Mouse (Mus musculus) CH12.LX (cell line): ENCODE measurements around the gene Cnn2. TPM values are rescaled to one million over a fixed set of nuclear protein-coding genes. Genes with fewer than 3 reads are reported as not detected.
A peak's percentile ranks its signal among the peaks of the same experiment; 100 is the strongest.

Source experiments
- DNase-seq: peaks from one replicate; pipeline ENCODE4 v3.0.0-alpha.2; 2013; ENCODE audit errors: extremely low read depth
- H3K27ac ChIP-seq: 2 replicates; pipeline ENCODE4 v1.5.1; 2012; ENCODE audit warnings: low read depth, mild to moderate bottlenecking, control low read depth, moderate library complexity; ENCODE audit not compliant: insufficient read depth
- H3K27me3 ChIP-seq: replicated peaks from 2 replicates; pipeline ENCODE3; 2012; ENCODE audit warnings: inconsistent platforms
- H3K36me3 ChIP-seq, 2 experiments: replicated peaks in 1 of 2; 2 replicates each; pipeline versions ENCODE3 to v1.6.1; 2012; ENCODE audit warnings: inconsistent platforms in 1 of 2, low read length in 1 of 2, mild to moderate bottlenecking in 1 of 2, mixed read lengths in 1 of 2, moderate library complexity in 1 of 2; ENCODE audit not compliant: control insufficient read depth in 1 of 2, insufficient read depth in 1 of 2
- H3K4me1 ChIP-seq, 2 experiments: 2 replicates each; pipeline ENCODE4 v1.6.1; 2012; ENCODE audit warnings: inconsistent platforms in 1 of 2, moderate library complexity in 1 of 2; ENCODE audit not compliant: insufficient read depth in 2 of 2, control insufficient read depth in 1 of 2
- H3K4me2 ChIP-seq: 2 replicates; pipeline ENCODE4 v1.6.1; 2012; ENCODE audit warnings: low read depth, mild to moderate bottlenecking, control low read depth; ENCODE audit not compliant: poor library complexity, insufficient read depth, severe bottlenecking
- H3K4me3 ChIP-seq, 3 experiments: fragments of 150-350 bp in 1 of 3; sonication (generic) in 1 of 3; replicated peaks in 1 of 3; 2 replicates each; pipeline versions ENCODE3 to v1.5.1; 2011 to 2012; ENCODE audit warnings: low read depth in 2 of 3, low read length in 2 of 3, mild to moderate bottlenecking in 2 of 3, moderate library complexity in 2 of 3, control low read depth in 1 of 3, improper control_type of control experiment in 1 of 3, inconsistent platforms in 1 of 3, mixed read lengths in 1 of 3; ENCODE audit not compliant: poor library complexity in 1 of 3
- H3K79me2 ChIP-seq: replicated peaks from 2 replicates; pipeline ENCODE4 v1.6.1; 2012; ENCODE audit warnings: mild to moderate bottlenecking, moderate library complexity; ENCODE audit not compliant: control insufficient read depth, poor library complexity, insufficient read depth, severe bottlenecking; ENCODE audit errors: extremely low read depth
- H3K9ac ChIP-seq: 2 replicates; pipeline ENCODE4 v1.6.1; 2012; ENCODE audit warnings: low read depth, mild to moderate bottlenecking, control low read depth, moderate library complexity; ENCODE audit not compliant: insufficient read depth
- H3K9me3 ChIP-seq: replicated peaks from 2 replicates; pipeline ENCODE3; 2012; ENCODE audit warnings: low read length, inconsistent platforms, mixed read lengths
- BHLHE40 ChIP-seq: IDR thresholded peaks from 2 replicates; pipeline ENCODE4 v1.6.1; 2011; ENCODE audit warnings: mild to moderate bottlenecking, low read depth, low read length, improper control_type of control experiment
- CHD1 ChIP-seq: IDR thresholded peaks from 2 replicates; pipeline ENCODE4 v1.6.1; 2012; ENCODE audit warnings: low read depth, low read length, improper control_type of control experiment, inconsistent platforms
- CHD2 ChIP-seq: IDR thresholded peaks from 2 replicates; pipeline ENCODE4 v1.6.1; 2011; ENCODE audit warnings: low read length, improper control_type of control experiment
- CTCF ChIP-seq, 2 experiments: IDR thresholded peaks in 1 of 2; conservative IDR thresholded peaks in 1 of 2; 2 replicates each; pipeline ENCODE4 v1.5.1; 2011 to 2012; ENCODE audit warnings: low read depth in 2 of 2, low read length in 2 of 2, improper control_type of control experiment in 1 of 2, inconsistent platforms in 1 of 2, mild to moderate bottlenecking in 1 of 2, moderate library complexity in 1 of 2
- E2F4 ChIP-seq: IDR thresholded peaks from 2 replicates; pipeline ENCODE4 v1.6.1; 2011; ENCODE audit warnings: low read depth, low read length, improper control_type of control experiment; ENCODE audit not compliant: insufficient replicate concordance
- ELF1 ChIP-seq: IDR thresholded peaks from 2 replicates; pipeline ENCODE4 v1.6.1; 2014; ENCODE audit warnings: low read depth, mild to moderate bottlenecking, inconsistent platforms, low read length, improper control_type of control experiment
- EP300 ChIP-seq: IDR thresholded peaks from 2 replicates; pipeline ENCODE4 v1.6.1; 2011; ENCODE audit warnings: low read length, improper control_type of control experiment
- ETS1 ChIP-seq: conservative IDR thresholded peaks from 2 replicates; pipeline ENCODE4 v1.6.1; 2012; ENCODE audit warnings: low read depth, mild to moderate bottlenecking, inconsistent platforms, low read length, improper control_type of control experiment, moderate library complexity
- GABPA ChIP-seq: IDR thresholded peaks from 2 replicates; pipeline ENCODE4 v1.6.1; 2012; ENCODE audit warnings: low read depth, low read length, improper control_type of control experiment, inconsistent platforms; ENCODE audit not compliant: insufficient replicate concordance
- HCFC1 ChIP-seq: IDR thresholded peaks from 2 replicates; pipeline ENCODE4 v1.6.1; 2012; ENCODE audit warnings: low read depth, mild to moderate bottlenecking, inconsistent platforms, low read length, improper control_type of control experiment
- IRF4 ChIP-seq: IDR thresholded peaks from 2 replicates; pipeline ENCODE4 v1.6.1; 2014; ENCODE audit warnings: low read depth, mild to moderate bottlenecking, inconsistent platforms, low read length, improper control_type of control experiment
- JUN ChIP-seq: IDR thresholded peaks from 2 replicates; pipeline ENCODE4 v1.6.1; 2011; ENCODE audit warnings: low read depth, mild to moderate bottlenecking, low read length, improper control_type of control experiment, moderate library complexity; ENCODE audit not compliant: insufficient read depth
- JUND ChIP-seq: conservative IDR thresholded peaks from 2 replicates; pipeline ENCODE4 v1.6.1; 2011; ENCODE audit warnings: low read depth, low read length, improper control_type of control experiment
- KAT2A ChIP-seq: IDR thresholded peaks from 2 replicates; pipeline ENCODE4 v1.6.1; 2012; ENCODE audit warnings: low read length, improper control_type of control experiment, inconsistent platforms; ENCODE audit not compliant: insufficient replicate concordance
- MAFK ChIP-seq: IDR thresholded peaks from 2 replicates; pipeline ENCODE4 v1.6.1; 2011; ENCODE audit warnings: low read length, improper control_type of control experiment; ENCODE audit not compliant: insufficient replicate concordance
- MAX ChIP-seq: IDR thresholded peaks from 2 replicates; pipeline ENCODE4 v1.6.1; 2011; ENCODE audit warnings: low read length, improper control_type of control experiment
- MAZ ChIP-seq: IDR thresholded peaks from 2 replicates; pipeline ENCODE4 v1.6.1; 2012; ENCODE audit warnings: low read depth, mild to moderate bottlenecking, inconsistent platforms, low read length, improper control_type of control experiment, moderate library complexity
- MEF2A ChIP-seq: IDR thresholded peaks from 2 replicates; pipeline ENCODE4 v1.6.1; 2014; ENCODE audit warnings: low read depth, mild to moderate bottlenecking, inconsistent platforms, low read length, improper control_type of control experiment, borderline replicate concordance
- MXI1 ChIP-seq: IDR thresholded peaks from 2 replicates; pipeline ENCODE4 v1.6.1; 2011; ENCODE audit warnings: mild to moderate bottlenecking, low read depth, low read length, improper control_type of control experiment
- MYC ChIP-seq: IDR thresholded peaks from 2 replicates; pipeline ENCODE4 v1.6.1; 2011; ENCODE audit warnings: low read depth, mild to moderate bottlenecking, improper control_type of control experiment, low read length
- NELFE ChIP-seq: IDR thresholded peaks from 2 replicates; pipeline ENCODE4 v1.6.1; 2011; ENCODE audit warnings: low read depth, low read length, improper control_type of control experiment
- NRF1 ChIP-seq: IDR thresholded peaks from 2 replicates; pipeline ENCODE4 v1.6.1; 2014; ENCODE audit warnings: low read depth, mild to moderate bottlenecking, inconsistent platforms, low read length, improper control_type of control experiment, moderate library complexity
- PAX5 ChIP-seq: IDR thresholded peaks from 2 replicates; pipeline ENCODE4 v1.6.1; 2012; ENCODE audit warnings: low read length, inconsistent platforms, mixed read lengths
- POLR2A ChIP-seq: IDR thresholded peaks from 2 replicates; pipeline ENCODE4 v1.6.1; 2011; ENCODE audit warnings: low read depth, mild to moderate bottlenecking, improper control_type of control experiment, low read length
- POLR2AphosphoS2 ChIP-seq: IDR thresholded peaks from 2 replicates; pipeline ENCODE4 v1.6.1; 2011; ENCODE audit warnings: low read depth, low read length, improper control_type of control experiment
- RAD21 ChIP-seq: IDR thresholded peaks from 2 replicates; pipeline ENCODE4 v1.6.1; 2011; ENCODE audit warnings: low read depth, mild to moderate bottlenecking, low read length, improper control_type of control experiment, moderate library complexity
- RCOR1 ChIP-seq: conservative IDR thresholded peaks from 2 replicates; pipeline ENCODE4 v1.6.1; 2012; ENCODE audit warnings: low read depth, mild to moderate bottlenecking, inconsistent platforms, low read length, improper control_type of control experiment
- SIN3A ChIP-seq: IDR thresholded peaks from 2 replicates; pipeline ENCODE4 v1.6.1; 2012; ENCODE audit warnings: low read length, improper control_type of control experiment, inconsistent platforms
- SMC3 ChIP-seq: IDR thresholded peaks from 2 replicates; pipeline ENCODE4 v1.6.1; 2011; ENCODE audit warnings: low read depth, low read length, improper control_type of control experiment
- TBP ChIP-seq: conservative IDR thresholded peaks from 2 replicates; pipeline ENCODE4 v1.6.1; 2011; ENCODE audit warnings: low read depth, low read length, improper control_type of control experiment
- TCF12 ChIP-seq: IDR thresholded peaks from 2 replicates; pipeline ENCODE4 v1.6.1; 2014; ENCODE audit warnings: low read depth, mild to moderate bottlenecking, inconsistent platforms, low read length, improper control_type of control experiment
- UBTF ChIP-seq: IDR thresholded peaks from 2 replicates; pipeline ENCODE4 v1.6.1; 2012; ENCODE audit warnings: low read depth, mild to moderate bottlenecking, inconsistent platforms, low read length, improper control_type of control experiment, moderate library complexity
- USF1 ChIP-seq: IDR thresholded peaks from 2 replicates; pipeline ENCODE4 v1.6.1; 2014; ENCODE audit warnings: low read depth, mild to moderate bottlenecking, inconsistent platforms, low read length, improper control_type of control experiment
- USF2 ChIP-seq: conservative IDR thresholded peaks from 2 replicates; pipeline ENCODE4 v1.6.1; 2011; ENCODE audit warnings: low read depth, low read length, improper control_type of control experiment
- ZC3H11A ChIP-seq: IDR thresholded peaks from 2 replicates; pipeline ENCODE4 v1.6.1; 2012; ENCODE audit warnings: low read depth, mild to moderate bottlenecking, inconsistent platforms, low read length, improper control_type of control experiment
- ZKSCAN1 ChIP-seq: IDR thresholded peaks from 2 replicates; pipeline ENCODE4 v1.6.1; 2012; ENCODE audit warnings: low read depth, inconsistent platforms, low read length, improper control_type of control experiment, borderline replicate concordance
- ZMIZ1 ChIP-seq: IDR thresholded peaks from 2 replicates; pipeline ENCODE4 v1.6.1; 2012; ENCODE audit warnings: low read depth, mild to moderate bottlenecking, inconsistent platforms, low read length, improper control_type of control experiment
- ZNF384 ChIP-seq: IDR thresholded peaks from 2 replicates; pipeline ENCODE4 v1.6.1; 2012; ENCODE audit warnings: low read depth, low read length, improper control_type of control experiment, inconsistent platforms
- dilution Hi-C: fragments of 300-500 bp; cut with MboI; formaldehyde crosslinking; loops from 2 replicates; pipeline ENCODE4 v1.14.3; 2020; ENCODE audit warnings: low sequenced_read_pairs; ENCODE audit not compliant: extremely low pct_unique_long_range_greater_than_20kb, extremely low pct_ligation_motif_present
- in situ Hi-C: fragments of 300-500 bp; cut with MboI; formaldehyde crosslinking; loops from 3 replicates; pipeline ENCODE4 v1.14.3; 2019; ENCODE audit warnings: low sequenced_read_pairs, low pct_ligation_motif_present, low pct_unique_long_range_greater_than_20kb, mixed read lengths
- polyA plus RNA-seq: library from polyadenylated mRNA; unstranded; fragments of >175 nt; gene quantifications from 2 replicates; pipeline ENCODE4 v1.2.1, GENCODE M21; 2012; ENCODE audit warnings: low read depth; ENCODE audit not compliant: insufficient read length
- total RNA-seq, 2 experiments: library from RNA; depleted of rRNA; stranded (reverse); fragments of 300-350 nt in 1 of 2; fragments of >200 nt in 1 of 2; gene quantifications; 2 replicates each; pipeline ENCODE4 v1.2.3; 2012 to 2014

The Cnn2 gene
- total and polyA plus RNA-seq, 3 experiments: 26.9 to 62.7 (median 49.0) TPM

- H3K9ac ChIP-seq: peak overlapping the region; percentile 54
- no peak overlapping the region for H3K4me3 ChIP-seq
- peak overlapping the region; percentile 86 for H3K4me2 ChIP-seq
- TF ChIP-seq BHLHE40 (peak; percentile 41; the same call in 1 of the 2 replicates), ZNF384 (no peak), MEF2A (0 out of 2 replicates have a peak, but pooled peaks have one; percentile 16), POLR2AphosphoS2 (no peak), CTCF (conservative IDR thresholded peaks at IDR 0.05 in 1 of 2, IDR thresholded peaks at IDR 0.05 in 1 of 2; ENCODE audit: low read depth in 2 of 2, low read length in 2 of 2) (peak in 1 of 2 experiments; percentile 77; a peak in 2 of 4 replicates), ELF1 (no peak), GABPA (no peak), KAT2A (no peak), MAX (no peak), ZMIZ1 (no peak), UBTF (no peak), E2F4 (no peak), SIN3A (no peak; the same call in 1 of the 2 replicates), PAX5 (no peak), CHD1 (no peak), NRF1 (no peak), RAD21 (peak; percentile 70), IRF4 (peak; percentile 54; the same call in 1 of the 2 replicates), TBP (no peak), CHD2 (no peak), USF2 (no peak), TCF12 (0 out of 2 replicates have a peak, but pooled peaks have one; percentile 11), JUND (no peak), ETS1 (no peak), JUN (no peak), NELFE (no peak), MXI1 (no peak), RCOR1 (no peak), ZC3H11A (no peak), MAFK (no peak), ZKSCAN1 (no peak), HCFC1 (no peak), MYC (no peak), MAZ (no peak), USF1 (no peak), POLR2A (0 out of 2 replicates have a peak, but pooled peaks have one; percentile 3), EP300 (no peak), SMC3 (peak; percentile 61)
- H3K9me3 ChIP-seq: no peaks in the 10 kb centered on the region
- in situ Hi-C loops: no loop called here
- H3K27me3 ChIP-seq: no peaks in the 10 kb centered on the region
- H3K36me3 ChIP-seq: peaks cover 60 to 78% of the 10 kb centered on the region in 2 experiments
- no peak for DNase-seq
- H3K4me1 ChIP-seq: peaks cover 35 to 71% of the 10 kb centered on the region in 2 experiments
- dilution Hi-C loops: no loop called here
- peaks cover 13% of the 10 kb centered on the region for H3K79me2 ChIP-seq
- peak overlapping the region; percentile 99 for H3K27ac ChIP-seq
Observed at GRCm38 (mm10) chr10:80033511-80034391, 45.4 kb downstream of the Cnn2 start.
